Comparison of ENCODE assay signal across 9 mouse cellular contexts in genomic region chr17:17490820-17491621, GRCm38 (mm10).
DNase-seq lines count a peak whose midpoint lies in the region; ATAC-seq and TF ChIP-seq lines count a peak whose summit lies in the region.
"Had no signal": no experiment of that assay in that cellular context is flagged by ENCODE, and none has a peak within 500 bp of the region (broad histone marks: within the 10 kb centered on the region; RNA-seq: fewer than 3 reads in every experiment).

No protein-coding gene starts in this region.

- no peaks in the 10 kb centered on the region for H3K4me1 ChIP-seq in lung, embryonic 14.5 days (ENCODE audit: insufficient read depth)
- no peaks in the 10 kb centered on the region for H3K4me1 ChIP-seq in lung, adult 2 months (ENCODE audit: control insufficient read depth, insufficient read depth, low read length)
- peaks cover 47% of the 10 kb centered on the region for H3K4me1 ChIP-seq in embryonic facial prominence, embryonic 10.5 days
- H3K4me1 ChIP-seq in kidney, adult 2 months (ENCODE audit: control insufficient read depth, insufficient read depth, low read length) = no peaks in the 10 kb centered on the region

- H3K4me2 ChIP-seq in lung, embryonic 14.5 days = peak overlapping the region; percentile 1; the same call in 1 of the 2 replicates

- 29% methylated on average over 12 of the region's 15 CpGs for WGBS in lung, embryonic 14.5 days
- 37% methylated on average over 14 of the region's 15 CpGs for WGBS in lung, adult 2 months
- WGBS in embryonic facial prominence, embryonic 10.5 days = 23% methylated on average over 12 of the region's 15 CpGs
- 21% methylated on average over 14 of the region's 15 CpGs for WGBS in kidney, adult 2 months

- H3K27me3 ChIP-seq in lung, embryonic 14.5 days (ENCODE audit: insufficient read depth, low read length) = no peaks in the 10 kb centered on the region
- H3K27me3 ChIP-seq in embryonic facial prominence, embryonic 10.5 days (replicated peaks; ENCODE audit: low read depth, poor library complexity, severe bottlenecking) = no peaks in the 10 kb centered on the region
- H3K27me3 ChIP-seq in kidney, adult 2 months (replicated peaks; ENCODE audit: control insufficient read depth, insufficient read depth, low read length) = no peaks in the 10 kb centered on the region

- H3K4me3 ChIP-seq in lung, embryonic 14.5 days (ENCODE audit: low read depth, low read length) = no peak overlapping the region
- H3K4me3 ChIP-seq in lung, adult 2 months (replicated peaks; ENCODE audit: extremely low read depth, low read depth, low read length) = no peak overlapping the region
- H3K4me3 ChIP-seq in embryonic facial prominence, embryonic 10.5 days = peak overlapping the region; percentile 21; the same call in 1 of the 2 replicates
- H3K4me3 ChIP-seq in kidney, adult 2 months (ENCODE audit: insufficient read depth, low read depth, low read length) = no peak overlapping the region

- peak; percentile 72 for DNase-seq in lung, embryonic 14.5 days
- no peak for DNase-seq in lung, adult 2 months
- DNase-seq in embryonic facial prominence, embryonic 10.5 days (ENCODE audit: low spot score) = peak; percentile 89
- DNase-seq in kidney, adult 2 months = peak; percentile 19
- DNase-seq in retina, embryonic 14.5 days (ENCODE audit: low spot score) = peak; percentile 22
- DNase-seq in thymus, postnatal 36 days = no peak
- no peak for DNase-seq in cerebellum, postnatal 36 days
- DNase-seq: cerebellum, adult 11 months; gastrocnemius, postnatal 10 days had no signal

- H3K9ac ChIP-seq in lung, embryonic 14.5 days = no peak overlapping the region

- H3K27ac ChIP-seq in lung, embryonic 14.5 days (ENCODE audit: low read depth) = no peak overlapping the region
- H3K27ac ChIP-seq in embryonic facial prominence, embryonic 10.5 days (replicated peaks) = peak overlapping the region; percentile 85
- H3K27ac ChIP-seq in kidney, adult 2 months (ENCODE audit: insufficient read depth, low read depth, low read length) = no peak overlapping the region

- no peak for TF ChIP-seq POLR2A in lung, adult 2 months (IDR thresholded peaks at IDR 0.05; ENCODE audit: borderline replicate concordance, extremely low read depth, low read depth, low read length)
- TF ChIP-seq POLR2A in kidney, adult 2 months (IDR thresholded peaks at IDR 0.05; ENCODE audit: low read depth, low read length) = no peak

- ATAC-seq in lung, embryonic 14.5 days (ENCODE audit: insufficient read depth) = peak; percentile 96

- H3K9me3 ChIP-seq in lung, embryonic 14.5 days (ENCODE audit: low read depth, low read length) = no peaks in the 10 kb centered on the region
- H3K9me3 ChIP-seq in embryonic facial prominence, embryonic 10.5 days = no peaks in the 10 kb centered on the region

- no peak for TF ChIP-seq CTCF in lung, embryonic 14.5 days (IDR thresholded peaks at IDR 0.05; ENCODE audit: low read depth)
- TF ChIP-seq CTCF in lung, adult 2 months (IDR thresholded peaks at IDR 0.05; ENCODE audit: insufficient read depth, low read length) = no peak
- no peak for TF ChIP-seq CTCF in kidney, adult 2 months (conservative IDR thresholded peaks at IDR 0.05; ENCODE audit: insufficient read depth, insufficient read length, low read depth, low read length)

- no peaks in the 10 kb centered on the region for H3K36me3 ChIP-seq in lung, embryonic 14.5 days (ENCODE audit: insufficient read depth)
- H3K36me3 ChIP-seq in embryonic facial prominence, embryonic 10.5 days (replicated peaks) = no peaks in the 10 kb centered on the region
- H3K36me3 ChIP-seq in kidney, adult 2 months (ENCODE audit: control insufficient read depth, insufficient read depth, low read length) = no peaks in the 10 kb centered on the region

Comparison
In these comparisons a context has a peak if more than half of its experiments do, and no peak if none do; other contexts are left out.
1. DNase-seq: peak in lung, embryonic 14.5 days (single experiment), embryonic facial prominence, embryonic 10.5 days (single experiment), kidney, adult 2 months (single experiment) and retina, embryonic 14.5 days (single experiment); none in lung, adult 2 months (single experiment), thymus, postnatal 36 days (0 of 2) and cerebellum, postnatal 36 days (0 of 2).